Mouse (Mus musculus): ENCODE data around the gene Gm20379. TPM values are rescaled to one million over a fixed set of nuclear protein-coding genes. Genes with fewer than 3 reads are reported as not detected.

The Gm20379 gene
- not detected for polyA plus RNA-seq (2014; fragmentation: Illumina TruSeq; extraction: RNeasy Lipid Tissue Mini Kit (QIAGEN cat#74804); ENCODE audit: low read depth, low replicate concordance)

GRCm38 (mm10) chr13:92305680-92306079, at the start of gene Gm20379:
TSS of gene Gm20379 (plus strand) at chr13:92305980.

GRCm38 (mm10) chr13:92354456-92355271, 48.9 kb downstream of the Gm20379 start, which contains the start of the genes Dhfr and Msh3:
TSS of gene Dhfr (plus strand) at chr13:92354726.
TSS of gene Msh3 (minus strand) at chr13:92355003.

Other genes starting within 250 kb of the Gm20379 start
- gene Rasgrf2, start 174.3 kb upstream of the Gm20379 start, polyA plus RNA-seq (2014; fragmentation: Illumina TruSeq; extraction: RNeasy Lipid Tissue Mini Kit (QIAGEN cat#74804); ENCODE audit: low read depth, low replicate concordance): 0.32 TPM
- gene Dhfr, start 48.7 kb downstream of the Gm20379 start, polyA plus RNA-seq (2014; fragmentation: Illumina TruSeq; extraction: RNeasy Lipid Tissue Mini Kit (QIAGEN cat#74804); ENCODE audit: low read depth, low replicate concordance): 31.8 TPM
- 20.1 TPM for gene Msh3, start 49.0 kb downstream of the Gm20379 start, polyA plus RNA-seq (2014; fragmentation: Illumina TruSeq; extraction: RNeasy Lipid Tissue Mini Kit (QIAGEN cat#74804); ENCODE audit: low read depth, low replicate concordance)
- not detected for gene Ankrd34b, start 119.9 kb downstream of the Gm20379 start, polyA plus RNA-seq (2014; fragmentation: Illumina TruSeq; extraction: RNeasy Lipid Tissue Mini Kit (QIAGEN cat#74804); ENCODE audit: low read depth, low replicate concordance)
- 7.7 TPM for gene Fam151b, start 178.0 kb downstream of the Gm20379 start, polyA plus RNA-seq (2014; fragmentation: Illumina TruSeq; extraction: RNeasy Lipid Tissue Mini Kit (QIAGEN cat#74804); ENCODE audit: low read depth, low replicate concordance)
- gene Zfyve16, start 224.9 kb downstream of the Gm20379 start, polyA plus RNA-seq (2014; fragmentation: Illumina TruSeq; extraction: RNeasy Lipid Tissue Mini Kit (QIAGEN cat#74804); ENCODE audit: low read depth, low replicate concordance): 6.3 TPM